Mouse (Mus musculus) forebrain, postnatal 0 days (tissue): ENCODE data around the gene Slc17a3. TPM values are rescaled to one million over a fixed set of nuclear protein-coding genes. Genes with fewer than 3 reads are reported as not detected.

Source experiments
- ATAC-seq: fragments of 200-750 bp; cut with Nextera tagmentation; 2 replicates; pipeline ENCODE4 v1.8.0; 2017; ENCODE audit warnings: mild to moderate bottlenecking, moderate library complexity
- DNase-seq: peaks from one replicate; pipeline ENCODE4 v3.0.0-alpha.2; 2015
- H3K27ac ChIP-seq: fragments of 300-500 bp; sonication (generic); 2 replicates; pipeline ENCODE4 v1.5.1; 2014; ENCODE audit warnings: low read depth, mild to moderate bottlenecking, antibody characterized with exemption, low read length, moderate library complexity, mixed read lengths
- H3K27me3 ChIP-seq: fragments of 300-500 bp; sonication (generic); 2 replicates; pipeline ENCODE4 v1.6.1; 2014; ENCODE audit warnings: mild to moderate bottlenecking, low read length, mixed read lengths; ENCODE audit not compliant: insufficient read depth
- H3K36me3 ChIP-seq: fragments of 300-500 bp; sonication (generic); 2 replicates; pipeline ENCODE4 v1.6.1; 2014; ENCODE audit warnings: mild to moderate bottlenecking, moderate library complexity; ENCODE audit not compliant: insufficient read depth
- H3K4me1 ChIP-seq: fragments of 300-500 bp; sonication (generic); 2 replicates; pipeline ENCODE4 v1.6.1; 2014; ENCODE audit warnings: antibody characterized with exemption; ENCODE audit not compliant: insufficient read depth
- H3K4me2 ChIP-seq: fragments of 300-500 bp; sonication (generic); 2 replicates; pipeline ENCODE4 v1.6.1; 2014; ENCODE audit warnings: low read depth, mild to moderate bottlenecking, moderate library complexity
- H3K4me3 ChIP-seq: fragments of 300-500 bp; sonication (generic); 2 replicates; pipeline ENCODE4 v1.5.1; 2014; ENCODE audit warnings: low read depth, low read length, mixed read lengths
- H3K9ac ChIP-seq: fragments of 300-500 bp; sonication (generic); 2 replicates; pipeline ENCODE4 v1.6.1; 2014; ENCODE audit warnings: mild to moderate bottlenecking
- H3K9me3 ChIP-seq: fragments of 300-500 bp; sonication (generic); 2 replicates; pipeline ENCODE4 v1.6.1; 2016; ENCODE audit warnings: low read length
- CTCF ChIP-seq: sonication (generic); IDR thresholded peaks from 2 replicates; pipeline ENCODE4 v1.5.1; 2016; ENCODE audit warnings: antibody characterized with exemption, control low read depth, low read depth
- WGBS: fragments of 180-500 bp; shearing (Covaris S2); extraction: QIAGEN DNeasy Blood & Tissue Kit; methylation state at CpG from one replicate; pipeline ENCODE4 v1.1.7; 2014; 5-methylcytosine and 5-hydroxymethylcytosine counted together
- polyA plus RNA-seq: library from polyadenylated mRNA; unstranded; fragments of >200 nt; fragmentation: Nextera tagmentation; extraction: Ambion mirVana; gene quantifications from 2 replicates; pipeline ENCODE4 v1.2.1, GENCODE M21; 2015
- total RNA-seq: library from RNA; depleted of rRNA; stranded (reverse); fragments of >200 nt; gene quantifications from 2 replicates; pipeline ENCODE4 v1.2.3, GENCODE M21; 2014; rRNA removed

The Slc17a3 gene
- total and polyA plus RNA-seq, 2 experiments from 2014 or later, result 0.10 TPM; not detected in 1

DNA sequence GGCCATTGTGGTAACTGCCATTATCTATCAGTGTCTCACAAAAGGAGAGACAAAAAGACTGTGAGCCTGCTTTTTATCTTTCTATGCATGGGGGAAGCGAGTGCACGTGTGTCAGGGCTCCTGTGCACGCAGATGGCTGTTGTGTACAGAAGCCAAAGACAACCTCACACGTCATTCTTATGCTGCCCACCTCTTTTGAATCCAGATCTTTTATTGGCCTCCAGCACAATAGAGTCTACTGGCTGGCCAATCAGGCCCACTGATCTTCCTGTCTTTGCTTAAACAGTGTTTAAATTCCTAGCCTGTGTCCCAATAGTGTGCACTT is 54.0 kb downstream of the Slc17a3 start:
- Histone ChIP-seq H3K27ac (no peak overlapping the region), H3K27me3 (no peaks in the 10 kb centered on the region), H3K9me3 (no peaks in the 10 kb centered on the region), H3K9ac (no peak overlapping the region), H3K4me3 (no peak overlapping the region), H3K4me2 (no peak overlapping the region), H3K36me3 (no peaks in the 10 kb centered on the region), H3K4me1 (no peaks in the 10 kb centered on the region)
- ATAC-seq (peak; percentile 81), DNase-seq (peak; percentile 5)
- TF ChIP-seq CTCF, result no peak
- WGBS, result 13% methylated on average over 4 of the region's 4 CpGs

DNA sequence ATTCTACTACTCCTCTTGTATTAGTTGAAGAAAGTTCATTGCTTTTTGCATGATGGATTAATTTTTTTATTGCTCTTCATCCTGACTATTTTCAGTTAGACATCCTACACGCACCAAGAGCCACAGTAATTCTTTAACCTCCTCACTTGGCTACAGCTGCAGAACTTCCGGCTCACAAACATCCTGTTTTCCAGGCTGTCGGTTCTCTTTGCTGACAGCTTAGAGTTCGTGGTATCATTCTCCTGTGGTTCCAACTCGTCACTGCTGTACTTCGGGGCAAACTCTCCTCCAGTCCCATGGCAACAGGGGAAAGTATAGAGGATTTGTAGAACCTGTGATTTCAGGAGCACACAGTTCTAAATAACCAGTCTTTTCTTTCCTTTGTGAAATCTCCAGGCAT is 59.0 kb downstream of the Slc17a3 start:
- TF ChIP-seq CTCF, result no peak
- DNase-seq (no peak), ATAC-seq (no peak)
- Histone ChIP-seq H3K4me1 (no peaks in the 10 kb centered on the region), H3K4me3 (no peak overlapping the region), H3K36me3 (no peaks in the 10 kb centered on the region), H3K27me3 (no peaks in the 10 kb centered on the region), H3K9ac (no peak overlapping the region), H3K9me3 (no peaks in the 10 kb centered on the region), H3K4me2 (no peak overlapping the region), H3K27ac (no peak overlapping the region)
- 31% methylated on average over 6 of the region's 6 CpGs for WGBS

DNA sequence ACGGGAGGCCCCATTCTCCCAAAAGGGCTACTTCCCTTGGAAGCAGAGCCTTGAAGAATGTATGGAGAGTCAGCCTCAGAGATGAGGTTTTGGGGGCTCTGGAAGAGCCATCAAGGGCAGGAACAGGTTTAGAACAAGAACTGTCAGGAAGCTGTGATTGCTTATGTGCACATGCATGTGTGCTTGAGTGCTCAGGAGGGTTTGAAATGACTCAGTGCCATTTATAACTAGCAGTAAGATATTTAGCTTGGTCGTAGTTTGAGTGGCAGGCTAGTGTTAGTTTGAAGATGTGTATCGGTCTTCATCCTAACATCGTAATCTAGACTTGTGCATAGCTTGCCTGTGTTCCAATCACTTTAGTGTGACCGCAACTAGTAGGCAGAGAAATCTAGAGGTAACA is 67.7 kb downstream of the Slc17a3 start:
- Histone ChIP-seq H3K4me3 (no peak overlapping the region), H3K36me3 (no peaks in the 10 kb centered on the region)
- no peak for DNase-seq

DNA sequence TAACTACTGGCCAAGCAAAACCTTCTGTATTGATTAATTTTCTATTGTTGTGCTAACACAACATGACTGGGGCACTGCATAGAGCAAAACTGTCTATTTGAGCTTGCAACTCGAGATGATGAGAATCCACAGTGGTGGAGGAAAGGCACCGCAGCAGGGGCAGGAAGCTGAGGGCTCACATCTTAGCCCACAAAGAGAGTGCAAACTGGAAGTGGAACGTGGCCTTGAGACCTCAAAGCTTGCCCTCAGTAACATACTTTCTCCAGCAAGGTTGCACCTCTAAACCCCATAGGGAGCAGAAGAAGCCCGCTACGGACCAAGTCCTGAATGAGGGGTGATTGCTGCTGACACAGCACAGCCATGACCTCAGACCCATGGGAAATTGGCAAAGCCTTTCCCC is 70.9 kb downstream of the Slc17a3 start:
- Histone ChIP-seq H3K4me1 (no peaks in the 10 kb centered on the region), H3K9me3 (no peaks in the 10 kb centered on the region), H3K27me3 (no peaks in the 10 kb centered on the region), H3K9ac (no peak overlapping the region), H3K4me3 (no peak overlapping the region), H3K4me2 (no peak overlapping the region), H3K27ac (no peak overlapping the region), H3K36me3 (no peaks in the 10 kb centered on the region)
- WGBS, result 87% methylated on average over 5 of the region's 5 CpGs
- no peak for DNase-seq
- no peak for ATAC-seq
- no peak for TF ChIP-seq CTCF

More for the DNA sequence above, 67.7 kb downstream of the Slc17a3 start:
- 94% methylated on average over 5 of the region's 5 CpGs for WGBS
- H3K4me1 ChIP-seq, result no peaks in the 10 kb centered on the region
- H3K4me2 ChIP-seq, result no peak overlapping the region
- no peak overlapping the region for H3K27ac ChIP-seq
- ATAC-seq, result no peak
- H3K27me3 ChIP-seq, result no peaks in the 10 kb centered on the region
- no peaks in the 10 kb centered on the region for H3K9me3 ChIP-seq
- no peak for TF ChIP-seq CTCF
- no peak overlapping the region for H3K9ac ChIP-seq

Other genes starting within 250 kb of the Slc17a3 start
- 98.5 and 120 TPM in 2 replicates for gene Hist1h2be, start 218.3 kb upstream of the Slc17a3 start, total RNA-seq
- 0.31 and 0.39 TPM in 2 replicates for gene Hist1h2be, start 218.3 kb upstream of the Slc17a3 start, polyA plus RNA-seq
- 204 and 218 TPM in 2 replicates for gene Hist1h1e, start 216.9 kb upstream of the Slc17a3 start, total RNA-seq
- 11.1 and 16.3 TPM in 2 replicates for gene Hist1h1e, start 216.9 kb upstream of the Slc17a3 start, polyA plus RNA-seq
- gene Hist1h2ac, start 155.5 kb upstream of the Slc17a3 start, total RNA-seq, result 40.9 and 44.8 TPM in 2 replicates
- 0.41 and 0.49 TPM in 2 replicates for gene Hist1h2ac, start 155.5 kb upstream of the Slc17a3 start, polyA plus RNA-seq
- 93.7 and 124 TPM in 2 replicates for gene Hist1h2bc, start 155.2 kb upstream of the Slc17a3 start, total RNA-seq
- gene Hist1h2bc, start 155.2 kb upstream of the Slc17a3 start, polyA plus RNA-seq, result 29.2 and 35.3 TPM in 2 replicates
- 1.3 TPM in 1 of 2 replicates, not detected in the other for gene Hist1h1t, start 143.6 kb upstream of the Slc17a3 start, total RNA-seq
- gene Hist1h1t, start 143.6 kb upstream of the Slc17a3 start, polyA plus RNA-seq, result not detected in 2 replicates
- 917 and 942 TPM in 2 replicates for gene Hist1h4c, start 141.0 kb upstream of the Slc17a3 start, total RNA-seq
- 2.3 and 5.0 TPM in 2 replicates for gene Hist1h4c, start 141.0 kb upstream of the Slc17a3 start, polyA plus RNA-seq
- gene Hfe, start 128.6 kb upstream of the Slc17a3 start, total RNA-seq, result 2.5 and 3.6 TPM in 2 replicates
- 4.4 and 6.0 TPM in 2 replicates for gene Hfe, start 128.6 kb upstream of the Slc17a3 start, polyA plus RNA-seq
- 475 and 498 TPM in 2 replicates for gene Hist1h1c, start 100.6 kb upstream of the Slc17a3 start, total RNA-seq
- gene Hist1h1c, start 100.6 kb upstream of the Slc17a3 start, polyA plus RNA-seq, result 24.0 and 26.3 TPM in 2 replicates
- gene Hist1h3c, start 93.8 kb upstream of the Slc17a3 start, total RNA-seq, result 294 and 301 TPM in 2 replicates
- gene Hist1h3c, start 93.8 kb upstream of the Slc17a3 start, polyA plus RNA-seq, result 0.84 TPM in 1 of 2 replicates, not detected in the other
- 647 and 680 TPM in 2 replicates for gene Hist1h2bb, start 92.7 kb upstream of the Slc17a3 start, total RNA-seq
- gene Hist1h2bb, start 92.7 kb upstream of the Slc17a3 start, polyA plus RNA-seq, result not detected in 2 replicates
- gene Hist1h2ab, start 88.3 kb upstream of the Slc17a3 start, total RNA-seq, result 305 and 340 TPM in 2 replicates
- 4.4 and 6.7 TPM in 2 replicates for gene Hist1h2ab, start 88.3 kb upstream of the Slc17a3 start, polyA plus RNA-seq
- gene Hist1h3b, start 87.2 kb upstream of the Slc17a3 start, total RNA-seq, result 229 and 254 TPM in 2 replicates
- gene Hist1h3b, start 87.2 kb upstream of the Slc17a3 start, polyA plus RNA-seq, result 0.25 and 0.67 TPM in 2 replicates
- 184 and 254 TPM in 2 replicates for gene Hist1h4b, start 82.4 kb upstream of the Slc17a3 start, total RNA-seq
- gene Hist1h4b, start 82.4 kb upstream of the Slc17a3 start, polyA plus RNA-seq, result 1.8 and 3.0 TPM in 2 replicates
- gene Hist1h4a, start 78.2 kb upstream of the Slc17a3 start, total RNA-seq, result 303 and 421 TPM in 2 replicates
- 0.64 TPM in 1 of 2 replicates, not detected in the other for gene Hist1h4a, start 78.2 kb upstream of the Slc17a3 start, polyA plus RNA-seq
- gene Hist1h3a, start 77.0 kb upstream of the Slc17a3 start, total RNA-seq, result 483 and 512 TPM in 2 replicates
- gene Hist1h3a, start 77.0 kb upstream of the Slc17a3 start, polyA plus RNA-seq, result 1.2 and 2.2 TPM in 2 replicates
- 195 and 202 TPM in 2 replicates for gene Hist1h1a, start 75.8 kb upstream of the Slc17a3 start, total RNA-seq
- 0.36 and 0.40 TPM in 2 replicates for gene Hist1h1a, start 75.8 kb upstream of the Slc17a3 start, polyA plus RNA-seq
- 0.23 TPM in 1 of 2 replicates, not detected in the other for gene Trim38, start 69.5 kb upstream of the Slc17a3 start, total RNA-seq
- 0.09 TPM in 1 of 2 replicates, not detected in the other for gene Trim38, start 69.5 kb upstream of the Slc17a3 start, polyA plus RNA-seq
- not detected in 2 replicates for gene Slc17a2, start 32.4 kb upstream of the Slc17a3 start, total RNA-seq
- gene Slc17a2, start 32.4 kb upstream of the Slc17a3 start, polyA plus RNA-seq, result not detected in 2 replicates
- gene Slc17a1, start 28.3 kb downstream of the Slc17a3 start, total RNA-seq, result 0.15 TPM in 1 of 2 replicates, not detected in the other
- not detected in 2 replicates for gene Slc17a1, start 28.3 kb downstream of the Slc17a3 start, polyA plus RNA-seq
- not detected in 2 replicates for gene Slc17a4, start 75.6 kb downstream of the Slc17a3 start, total RNA-seq
- gene Slc17a4, start 75.6 kb downstream of the Slc17a3 start, polyA plus RNA-seq, result not detected in 2 replicates
- gene Hist1h2ba, start 94.7 kb downstream of the Slc17a3 start, total RNA-seq, result not detected in 2 replicates
- not detected in 2 replicates for gene Hist1h2ba, start 94.7 kb downstream of the Slc17a3 start, polyA plus RNA-seq
- not detected in 2 replicates for gene Hist1h2aa, start 95.0 kb downstream of the Slc17a3 start, total RNA-seq
- not detected in 2 replicates for gene Hist1h2aa, start 95.0 kb downstream of the Slc17a3 start, polyA plus RNA-seq
- gene Scgn, start 151.8 kb downstream of the Slc17a3 start, total RNA-seq, result 1.4 and 3.7 TPM in 2 replicates
- 2.7 and 3.8 TPM in 2 replicates for gene Scgn, start 151.8 kb downstream of the Slc17a3 start, polyA plus RNA-seq